Mouse (Mus musculus) liver, postnatal 0 days (tissue): Measurements from ENCODE around the gene Als2cr12. TPM values are rescaled to one million over a fixed set of nuclear protein-coding genes. Genes with fewer than 3 reads are reported as not detected.
"Not testable (repeated sequence)": the region's sequence is repeated elsewhere in the genome, so short reads cannot be mapped to it uniquely, and the experiment has no call there.

Experiments used
- ATAC-seq: fragments of 200-750 bp; cut with Nextera tagmentation; 2 replicates; pipeline ENCODE4 v1.8.0; 2017; ENCODE audit warnings: mild to moderate bottlenecking, moderate library complexity
- DNase-seq: peaks from one replicate; pipeline ENCODE4 v3.0.0-alpha.2; 2016
- H3K27ac ChIP-seq: fragments of 300-500 bp; sonication (generic); 2 replicates; pipeline ENCODE4 v1.5.1; 2014; ENCODE audit warnings: antibody characterized with exemption, moderate library complexity, mild to moderate bottlenecking, low read depth
- H3K27me3 ChIP-seq: fragments of 300-500 bp; sonication (generic); 2 replicates; pipeline ENCODE4 v1.6.1; 2014; ENCODE audit warnings: low read length, control low read depth, mixed read lengths; ENCODE audit not compliant: insufficient read depth
- H3K36me3 ChIP-seq: fragments of 300-500 bp; sonication (generic); replicated peaks from 2 replicates; pipeline ENCODE4 v1.6.1; 2014; ENCODE audit warnings: mild to moderate bottlenecking, control low read depth, low read length, moderate library complexity, mixed read lengths; ENCODE audit not compliant: insufficient read depth
- H3K4me1 ChIP-seq: fragments of 300-500 bp; sonication (generic); 2 replicates; pipeline ENCODE4 v1.6.1; 2014; ENCODE audit warnings: antibody characterized with exemption, mild to moderate bottlenecking, control low read depth; ENCODE audit not compliant: insufficient read depth
- H3K4me2 ChIP-seq: fragments of 300-500 bp; sonication (generic); 2 replicates; pipeline ENCODE4 v1.6.1; 2014; ENCODE audit warnings: low read depth, mild to moderate bottlenecking, low read length, moderate library complexity, mixed read lengths
- H3K4me3 ChIP-seq: fragments of 300-500 bp; sonication (generic); 2 replicates; pipeline ENCODE4 v1.5.1; 2014; ENCODE audit warnings: low read depth, low read length
- H3K9ac ChIP-seq: fragments of 300-500 bp; sonication (generic); replicated peaks from 2 replicates; pipeline ENCODE4 v1.6.1; 2014; ENCODE audit warnings: mild to moderate bottlenecking, moderate library complexity
- H3K9me3 ChIP-seq: fragments of 300-500 bp; sonication (generic); 2 replicates; pipeline ENCODE4 v1.6.1; 2016; ENCODE audit warnings: mild to moderate bottlenecking, control low read depth, low read length, mixed read lengths
- CTCF ChIP-seq: sonication (generic); IDR thresholded peaks from 2 replicates; pipeline ENCODE4 v1.5.1; 2016; ENCODE audit warnings: antibody characterized with exemption, low read depth
- EP300 ChIP-seq: IDR thresholded peaks from 2 replicates; pipeline ENCODE4 v1.6.1; 2016; ENCODE audit warnings: antibody characterized with exemption, low read depth, mild to moderate bottlenecking
- WGBS: fragments of 180-500 bp; shearing (Covaris S2); extraction: QIAGEN DNeasy Blood & Tissue Kit; methylation state at CpG from one replicate; pipeline ENCODE4 v1.1.7; 2014; ENCODE audit not compliant: insufficient replicate concordance; 5-methylcytosine and 5-hydroxymethylcytosine counted together
- polyA plus RNA-seq: library from polyadenylated mRNA; unstranded; fragments of >200 nt; fragmentation: Nextera tagmentation; extraction: Ambion mirVana; gene quantifications from 2 replicates; pipeline ENCODE4 v1.2.1, GENCODE M21; 2015

Als2cr12 gene
- not detected in 2 replicates for polyA plus RNA-seq

GRCm38 (mm10) chr1:58695810-58696209 lies at the start of gene Als2cr12:
TSS of gene Als2cr12 (minus strand) at chr1:58695989.
- WGBS = 76% methylated on average over 4 of the region's 4 CpGs
- not testable (repeated sequence) for DNase-seq, H3K4me1 ChIP-seq, H3K9ac ChIP-seq, ATAC-seq, H3K9me3 ChIP-seq, H3K36me3 ChIP-seq, H3K27me3 ChIP-seq, H3K4me3 ChIP-seq, H3K27ac ChIP-seq, H3K4me2 ChIP-seq

GRCm38 (mm10) chr1:58744645-58745044 lies 48.9 kb upstream of the Als2cr12 start:
- ATAC-seq (no peak), DNase-seq (no peak)
- no peaks in the 10 kb centered on the region for H3K27me3 ChIP-seq
- no peak overlapping the region for H3K4me3 ChIP-seq
- 81% methylated on average over 7 of the region's 7 CpGs for WGBS
- 0 out of 2 replicates have a peak, but pooled peaks cover 6% of the 10 kb centered on the region for H3K4me1 ChIP-seq
- TF ChIP-seq EP300 (no peak), CTCF (no peak)
- no peak overlapping the region for H3K27ac ChIP-seq
- no peak overlapping the region for H3K9ac ChIP-seq
- peaks cover 82% of the 10 kb centered on the region for H3K36me3 ChIP-seq
- no peak overlapping the region for H3K4me2 ChIP-seq
- H3K9me3 ChIP-seq = no peaks in the 10 kb centered on the region

GRCm38 (mm10) chr1:58743252-58743651 lies 47.5 kb upstream of the Als2cr12 start:
- no peak for DNase-seq
- no peaks in the 10 kb centered on the region for H3K27me3 ChIP-seq
- no peaks in the 10 kb centered on the region for H3K9me3 ChIP-seq
- H3K4me1 ChIP-seq = 0 out of 2 replicates have a peak, but pooled peaks cover 6% of the 10 kb centered on the region
- H3K4me3 ChIP-seq = no peak overlapping the region
- 34% methylated on average over 6 of the region's 6 CpGs for WGBS
- H3K36me3 ChIP-seq = peaks cover 77% of the 10 kb centered on the region
- no peak for TF ChIP-seq CTCF
- TF ChIP-seq EP300 = peak; percentile 68
- peak; percentile 67 for ATAC-seq
- peak overlapping the region; percentile 13; the same call in 1 of the 2 replicates for H3K4me2 ChIP-seq
- no peak overlapping the region; the same call in 1 of the 2 replicates for H3K9ac ChIP-seq
- H3K27ac ChIP-seq = peak overlapping the region; percentile 74; the same call in 1 of the 2 replicates

GRCm38 (mm10) chr1:58742571-58743021 lies 46.8 kb upstream of the Als2cr12 start:
- Histone ChIP-seq H3K27me3 (no peaks in the 10 kb centered on the region), H3K4me1 (0 out of 2 replicates have a peak, but pooled peaks cover 6% of the 10 kb centered on the region), H3K36me3 (peaks cover 76% of the 10 kb centered on the region), H3K27ac (peak overlapping the region; percentile 74; the same call in 1 of the 2 replicates), H3K4me2 (0 out of 2 replicates have a peak overlapping the region, but pooled peaks have one; percentile 13), H3K4me3 (no peak overlapping the region), H3K9me3 (no peaks in the 10 kb centered on the region), H3K9ac (no peak overlapping the region; the same call in 1 of the 2 replicates)
- ATAC-seq (peak; percentile 57), DNase-seq (no peak)
- 39% methylated on average over 5 of the region's 5 CpGs for WGBS
- 0 out of 2 replicates have a peak, but pooled peaks have one; percentile 12 for TF ChIP-seq EP300
- no peak for TF ChIP-seq CTCF

GRCm38 (mm10) chr1:58739529-58739928 lies 43.7 kb upstream of the Als2cr12 start:
- peaks cover 77% of the 10 kb centered on the region for H3K36me3 ChIP-seq

GRCm38 (mm10) chr1:58736968-58737367 lies 41.2 kb upstream of the Als2cr12 start:
- Histone ChIP-seq H3K9me3 (no peaks in the 10 kb centered on the region), H3K4me2 (no peak overlapping the region), H3K9ac (no peak overlapping the region), H3K4me1 (no peaks in the 10 kb centered on the region), H3K27ac (no peak overlapping the region), H3K36me3 (peaks cover 67% of the 10 kb centered on the region), H3K27me3 (no peaks in the 10 kb centered on the region), H3K4me3 (no peak overlapping the region)
- TF ChIP-seq CTCF (no peak), EP300 (no peak)
- 91% methylated on average over 22 of the region's 22 CpGs for WGBS
- DNase-seq (no peak), ATAC-seq (no peak)

More at GRCm38 (mm10) chr1:58739529-58739928, 43.7 kb upstream of the Als2cr12 start:
- ATAC-seq (no peak), DNase-seq (no peak)
- 89% methylated on average over 7 of the region's 7 CpGs for WGBS
- H3K27ac ChIP-seq = no peak overlapping the region
- no peaks in the 10 kb centered on the region for H3K9me3 ChIP-seq
- H3K9ac ChIP-seq = no peak overlapping the region
- H3K4me2 ChIP-seq = no peak overlapping the region
- H3K27me3 ChIP-seq = no peaks in the 10 kb centered on the region
- 0 out of 2 replicates have a peak, but pooled peaks cover 6% of the 10 kb centered on the region for H3K4me1 ChIP-seq
- TF ChIP-seq EP300 (no peak), CTCF (no peak)
- no peak overlapping the region for H3K4me3 ChIP-seq
